Comparison of ENCODE assay signal across 8 mouse cellular contexts in genomic region chr5:138171695-138172491, GRCm38 (mm10). TPM values are rescaled to one million over a fixed set of nuclear protein-coding genes. Genes with fewer than 3 reads are reported as not detected.
DNase-seq lines count a peak whose midpoint lies in the region; ATAC-seq and TF ChIP-seq lines count a peak whose summit lies in the region.

Gene Ap4m1 (plus strand): TSS chr5:138172002.
Gene Mcm7 (minus strand): TSS chr5:138172422.

- H3K27me3 ChIP-seq in G1E (ENCODE audit: insufficient read depth, low read length) = no peaks in the 10 kb centered on the region; the same call in 1 of the 2 replicates
- H3K27me3 ChIP-seq in forebrain, embryonic 16.5 days (replicated peaks; ENCODE audit: control insufficient read depth, insufficient read depth, low read length) = no peaks in the 10 kb centered on the region
- no peaks in the 10 kb centered on the region for H3K27me3 ChIP-seq in lung, embryonic 14.5 days (ENCODE audit: insufficient read depth, low read length)
- no peaks in the 10 kb centered on the region for H3K27me3 ChIP-seq in thymus, adult 2 months (ENCODE audit: control insufficient read depth, insufficient read depth, low read length)

- peak within 1 kb of the TSS; percentile 90 for H3K4me3 ChIP-seq in G1E (ENCODE audit: low read depth, low read length)
- H3K4me3 ChIP-seq in forebrain, embryonic 16.5 days (replicated peaks; ENCODE audit: low read length) = peak within 1 kb of the TSS; percentile 87
- H3K4me3 ChIP-seq in layer of hippocampus, adult 2 months = peak within 1 kb of the TSS; percentile 84
- H3K4me3 ChIP-seq in lung, embryonic 14.5 days (ENCODE audit: low read depth, low read length) = peak within 1 kb of the TSS; percentile 81
- peak within 1 kb of the TSS; percentile 90 for H3K4me3 ChIP-seq in olfactory bulb, adult 2 months (ENCODE audit: insufficient read depth, low read depth, low read length)
- H3K4me3 ChIP-seq in thymus, adult 2 months (ENCODE audit: control insufficient read depth, insufficient read depth, low read length) = peak within 1 kb of the TSS; percentile 86

- peaks cover 59% of the 10 kb centered on the region for H3K4me1 ChIP-seq in G1E (ENCODE audit: insufficient read depth, low read depth, low read length)
- H3K4me1 ChIP-seq in forebrain, embryonic 16.5 days (replicated peaks; ENCODE audit: control insufficient read depth, insufficient read depth, low read length) = peaks cover 26% of the 10 kb centered on the region
- 0 out of 2 replicates have a peak, but pooled peaks cover 7% of the 10 kb centered on the region for H3K4me1 ChIP-seq in lung, embryonic 14.5 days (ENCODE audit: insufficient read depth)
- H3K4me1 ChIP-seq in olfactory bulb, adult 2 months (ENCODE audit: control insufficient read depth, insufficient read depth, low read length) = 0 out of 2 replicates have a peak, but pooled peaks cover 2% of the 10 kb centered on the region
- 0 out of 2 replicates have a peak, but pooled peaks cover 3% of the 10 kb centered on the region for H3K4me1 ChIP-seq in thymus, adult 2 months (replicated peaks; ENCODE audit: control insufficient read depth, insufficient read depth, low read length)

- H3K9me3 ChIP-seq in G1E (replicated peaks) = no peaks in the 10 kb centered on the region
- H3K9me3 ChIP-seq in forebrain, embryonic 16.5 days (ENCODE audit: control insufficient read depth, low read length) = no peaks in the 10 kb centered on the region
- no peaks in the 10 kb centered on the region for H3K9me3 ChIP-seq in lung, embryonic 14.5 days (ENCODE audit: low read depth, low read length)

- H3K27ac ChIP-seq in forebrain, embryonic 16.5 days (ENCODE audit: low read length) = peak within 1 kb of the TSS; percentile 98
- peak within 1 kb of the TSS; percentile 96 for H3K27ac ChIP-seq in layer of hippocampus, adult 2 months
- peak within 1 kb of the TSS; percentile 99 for H3K27ac ChIP-seq in lung, embryonic 14.5 days (ENCODE audit: low read depth)
- peak within 1 kb of the TSS; percentile 93 for H3K27ac ChIP-seq in olfactory bulb, adult 2 months (ENCODE audit: insufficient read depth, low read depth, low read length)
- peak within 1 kb of the TSS; percentile 76 for H3K27ac ChIP-seq in thymus, adult 2 months (ENCODE audit: control insufficient read depth, insufficient read depth, low read length)

- ATAC-seq in G1E (ENCODE audit: extremely low read depth, insufficient number of reproducible peaks, low FRiP score, poor library complexity, severe bottlenecking) = peak; percentile 86
- peak; percentile 93 for ATAC-seq in forebrain, embryonic 16.5 days
- ATAC-seq in lung, embryonic 14.5 days (ENCODE audit: insufficient read depth) = peak; percentile 92

- 0% methylated on average over 54 of the region's 54 CpGs for WGBS in forebrain, embryonic 16.5 days
- under 1% methylated on average over 54 of the region's 54 CpGs for WGBS in lung, embryonic 14.5 days
- under 1% methylated on average over 54 of the region's 54 CpGs for WGBS in olfactory bulb, adult 2 months
- under 1% methylated on average over 54 of the region's 54 CpGs for WGBS in thymus, adult 2 months

- H3K4me2 ChIP-seq in forebrain, embryonic 16.5 days (ENCODE audit: low read length) = peak within 1 kb of the TSS; percentile 84
- peak within 1 kb of the TSS; percentile 80 for H3K4me2 ChIP-seq in lung, embryonic 14.5 days

- no peak for TF ChIP-seq CTCF in G1E (IDR thresholded peaks at IDR 0.05; ENCODE audit: low read depth, low read length)
- peak; percentile 43 for TF ChIP-seq CTCF in layer of hippocampus, adult 2 months (conservative IDR thresholded peaks at IDR 0.05)
- TF ChIP-seq CTCF in lung, embryonic 14.5 days (IDR thresholded peaks at IDR 0.05; ENCODE audit: low read depth) = peak; percentile 35; the same call in 1 of the 2 replicates
- no peak for TF ChIP-seq CTCF in olfactory bulb, adult 2 months (IDR thresholded peaks at IDR 0.05; ENCODE audit: insufficient read depth, low read depth, low read length)
- TF ChIP-seq CTCF in thymus, adult 2 months (IDR thresholded peaks at IDR 0.05; ENCODE audit: borderline replicate concordance, control insufficient read depth, extremely low read depth, insufficient read depth, low read length, poor library complexity) = no peak

- peak within 1 kb of the TSS; percentile 82 for H3K9ac ChIP-seq in forebrain, embryonic 16.5 days (replicated peaks; ENCODE audit: low read depth, low read length)
- peak within 1 kb of the TSS; percentile 85 for H3K9ac ChIP-seq in lung, embryonic 14.5 days

- intact Hi-C loops in heart, postnatal 36 days (cut with DNase I) = loop anchor here (2.0 kb wide), 1 partner anchor 15 kb away; the partner anchor contains the start of genes Cnpy4 and Taf6

- no peak for TF ChIP-seq POLR2A in olfactory bulb, adult 2 months (IDR thresholded peaks at IDR 0.05; ENCODE audit: insufficient read depth, low read depth, low read length)
- TF ChIP-seq POLR2A in thymus, adult 2 months (IDR thresholded peaks at IDR 0.05; ENCODE audit: control insufficient read depth, extremely low read depth, insufficient read depth, low read length, poor library complexity) = peak; percentile 48; the same call in 1 of the 2 replicates

- peaks cover 79% of the 10 kb centered on the region for H3K36me3 ChIP-seq in G1E (replicated peaks)
- peaks cover 13% of the 10 kb centered on the region for H3K36me3 ChIP-seq in forebrain, embryonic 16.5 days (ENCODE audit: control insufficient read depth, insufficient read depth)
- peaks cover 61% of the 10 kb centered on the region for H3K36me3 ChIP-seq in lung, embryonic 14.5 days (ENCODE audit: insufficient read depth)
- H3K36me3 ChIP-seq in thymus, adult 2 months (ENCODE audit: control insufficient read depth, insufficient read depth, low read length) = peaks cover 25% of the 10 kb centered on the region

- peak; percentile 99 for DNase-seq in G1E (ENCODE audit: low spot score)
- DNase-seq in cerebellum, adult 18-20 months = peak; percentile 98
- DNase-seq in heart, postnatal 36 days = peak; percentile 98 to 99
- peak; percentile 98 for DNase-seq in layer of hippocampus, adult 2 months (ENCODE audit: low spot score in 2 of 2)
- DNase-seq in lung, embryonic 14.5 days = peak; percentile 99
- peak; percentile 92 for DNase-seq in thymus, adult 2 months

RNA-seq across cellular contexts. Expression of gene Ap4m1, which starts in this region (rescaled TPM):
- total RNA-seq in G1E (2014; fragmentation: Nextera tagmentation) (20.4 and 21.1 TPM in 2 replicates), G1E (2017) (26.7 and 29.2 TPM in 2 replicates)
- 12.7 and 22.6 TPM in 2 replicates for polyA plus RNA-seq in G1E (2012)
- polyA plus RNA-seq in forebrain, embryonic 16.5 days (2015; fragmentation: Nextera tagmentation; extraction: Ambion mirVana) = 27.8 and 31.9 TPM in 2 replicates
- total RNA-seq in heart, postnatal 36 days (2021) = 10 to 100 TPM in 1 of 2 experiments, 1 to 10 TPM in 1; 9.6 to 11.8 TPM
- total RNA-seq in layer of hippocampus, adult 2 months (2021) = 10 to 100 TPM; 25.6 to 26.2 TPM
- polyA plus RNA-seq in lung, embryonic 14.5 days (2014; fragmentation: Nextera tagmentation; extraction: Ambion mirVana) = 19.2 and 20.6 TPM in 2 replicates
- polyA plus RNA-seq in olfactory bulb, adult 2 months (2012; ENCODE audit: insufficient read depth, insufficient read length, low replicate concordance, missing spikeins) = not detected in 2 replicates
- polyA plus RNA-seq in thymus, adult 2 months (2012; rRNA removed) = 42.9 and 44.2 TPM in 2 replicates

RNA-seq across cellular contexts. Expression of gene Mcm7, which starts in this region (rescaled TPM):
- total RNA-seq in G1E (2014; fragmentation: Nextera tagmentation) = 187 and 233 TPM in 2 replicates
- total RNA-seq in G1E (2017) = 347 and 390 TPM in 2 replicates
- 36.3 and 104 TPM in 2 replicates for polyA plus RNA-seq in G1E (2012)
- polyA plus RNA-seq in forebrain, embryonic 16.5 days (2015; fragmentation: Nextera tagmentation; extraction: Ambion mirVana) = 173 and 191 TPM in 2 replicates
- total RNA-seq in heart, postnatal 36 days (2021) = 10 to 100 TPM; 10.5 to 11.7 TPM
- total RNA-seq in layer of hippocampus, adult 2 months (2021) = 10 to 100 TPM; 18.6 to 18.8 TPM
- 225 and 233 TPM in 2 replicates for polyA plus RNA-seq in lung, embryonic 14.5 days (2014; fragmentation: Nextera tagmentation; extraction: Ambion mirVana)
- not detected in 2 replicates for polyA plus RNA-seq in olfactory bulb, adult 2 months (2012; ENCODE audit: insufficient read depth, insufficient read length, low replicate concordance, missing spikeins)
- polyA plus RNA-seq in thymus, adult 2 months (2012; rRNA removed) = 181 and 227 TPM in 2 replicates

Comparison
In these comparisons a context has a peak if more than half of its experiments do, and no peak if none do; other contexts are left out.
1. Peak in every context shown above with its lines: DNase-seq, ATAC-seq, H3K4me3 ChIP-seq and H3K27ac ChIP-seq.
2. RNA of gene Mcm7 (total RNA-seq): 187 to 390 TPM in G1E; 18.6 to 18.8 TPM in layer of hippocampus, adult 2 months and 10.5 to 11.7 TPM in heart, postnatal 36 days; every median in the first group is over 4 times any median in the second.
3. RNA of gene Ap4m1 (polyA plus RNA-seq): 42.9 to 44.2 TPM in thymus, adult 2 months, 27.8 to 31.9 TPM in forebrain, embryonic 16.5 days, 12.7 to 22.6 TPM in G1E and 19.2 to 20.6 TPM in lung, embryonic 14.5 days; not detected in olfactory bulb, adult 2 months; every median in the first group is over 10 times any median in the second.
4. CTCF ChIP-seq: peak in layer of hippocampus, adult 2 months (single experiment) and lung, embryonic 14.5 days (single experiment); none in G1E (single experiment), olfactory bulb, adult 2 months (single experiment) and thymus, adult 2 months (single experiment).